Mouse (Mus musculus): Measurements from ENCODE around the gene Etfbkmt.
"Not testable (repeated sequence)": the region's sequence is repeated elsewhere in the genome, so short reads cannot be mapped to it uniquely, and the experiment has no call there.

The Etfbkmt gene

GRCm38 (mm10) chr6:149134391-149135150 lies 5.1 kb upstream of the Etfbkmt start:
- no peak for DNase-seq (ENCODE audit: low read depth, low spot score)

GRCm38 (mm10) chr6:149135631-149136030 lies 4.0 kb upstream of the Etfbkmt start:
- no peak for DNase-seq (ENCODE audit: low read depth, low spot score)

- DNase-seq (ENCODE audit: low read depth, low spot score) = no peak
Measured at GRCm38 (mm10) chr6:149137936-149138335, 1.7 kb upstream of the Etfbkmt start.

- DNase-seq (ENCODE audit: low read depth, low spot score) = no peak
Measured at GRCm38 (mm10) chr6:149139011-149139410, 638 bp upstream of the Etfbkmt start.

- DNase-seq (ENCODE audit: low read depth, low spot score) = peak; percentile 93
Measured at GRCm38 (mm10) chr6:149141393-149142173, 1.9 kb downstream of the Etfbkmt start.

GRCm38 (mm10) chr6:149145143-149145542 lies 5.5 kb downstream of the Etfbkmt start:
- no peak for DNase-seq (ENCODE audit: low read depth, low spot score)

- peak; percentile 18 for DNase-seq (ENCODE audit: low read depth, low spot score)
Measured at GRCm38 (mm10) chr6:149148436-149149229, 9.0 kb downstream of the Etfbkmt start.

- DNase-seq (ENCODE audit: low read depth, low spot score) = no peak
Measured at GRCm38 (mm10) chr6:149152119-149152518, 12.5 kb downstream of the Etfbkmt start.

GRCm38 (mm10) chr6:149153473-149154115 lies 13.9 kb downstream of the Etfbkmt start:
- DNase-seq (ENCODE audit: low read depth, low spot score) = no peak

- DNase-seq (ENCODE audit: low read depth, low spot score) = no peak
Measured at GRCm38 (mm10) chr6:149154116-149155030, 14.7 kb downstream of the Etfbkmt start.

- no peak for DNase-seq (ENCODE audit: low read depth, low spot score)
Measured at GRCm38 (mm10) chr6:149155031-149155841, 15.6 kb downstream of the Etfbkmt start.

- DNase-seq (ENCODE audit: low read depth, low spot score) = not testable (repeated sequence)
Measured at GRCm38 (mm10) chr6:149167038-149167437, 27.4 kb downstream of the Etfbkmt start.

- DNase-seq (ENCODE audit: low read depth, low spot score) = no peak
Measured at GRCm38 (mm10) chr6:149167672-149168071, 28.0 kb downstream of the Etfbkmt start.

- DNase-seq (ENCODE audit: low read depth, low spot score) = no peak
Measured at GRCm38 (mm10) chr6:149168436-149168835, 28.8 kb downstream of the Etfbkmt start.

- not testable (repeated sequence) for DNase-seq (ENCODE audit: low read depth, low spot score)
Measured at GRCm38 (mm10) chr6:149169965-149170364, 30.3 kb downstream of the Etfbkmt start.

- DNase-seq (ENCODE audit: low read depth, low spot score) = no peak
Measured at GRCm38 (mm10) chr6:149173831-149174625, 34.4 kb downstream of the Etfbkmt start.

- DNase-seq (ENCODE audit: low read depth, low spot score) = no peak
Measured at GRCm38 (mm10) chr6:149174932-149175570, 35.4 kb downstream of the Etfbkmt start.

GRCm38 (mm10) chr6:149179064-149179463 lies 39.4 kb downstream of the Etfbkmt start:
- no peak for DNase-seq (ENCODE audit: low read depth, low spot score)
